Mouse (Mus musculus): ENCODE data around the gene Stim1.

GRCm38 (mm10) chr7:102242917-102243316, 24.7 kb upstream of the Stim1 start:
- TF ChIP-seq POLR2A (IDR thresholded peaks at IDR 0.05; ENCODE audit: insufficient read depth, low read depth, low read length) (no peak), CTCF (IDR thresholded peaks at IDR 0.05; ENCODE audit: insufficient read depth, low read depth, low read length) (no peak)

Measured in olfactory bulb, adult 2 months (tissue).